Mouse (Mus musculus) intestine, embryonic 15.5 days (tissue): ENCODE results near the gene Comtd1. TPM values are rescaled to one million over a fixed set of nuclear protein-coding genes. Genes with fewer than 3 reads are reported as not detected.

ENCODE experiments used
- ATAC-seq: fragments of 200-750 bp; cut with Nextera tagmentation; 2 replicates; pipeline ENCODE4 v1.8.0; 2017; ENCODE audit warnings: moderate TSS enrichment, moderate library complexity
- H3K27ac ChIP-seq: fragments of 300-500 bp; sonication (generic); 2 replicates; pipeline ENCODE4 v1.5.1; 2015; ENCODE audit warnings: mild to moderate bottlenecking, inconsistent platforms
- H3K27me3 ChIP-seq: fragments of 300-500 bp; sonication (generic); replicated peaks from 2 replicates; pipeline ENCODE4 v1.6.1; 2015; ENCODE audit warnings: inconsistent platforms
- H3K36me3 ChIP-seq: fragments of 300-500 bp; sonication (generic); 2 replicates; pipeline ENCODE4 v1.6.1; 2015; ENCODE audit warnings: inconsistent platforms
- H3K4me1 ChIP-seq: fragments of 300-500 bp; sonication (generic); replicated peaks from 2 replicates; pipeline ENCODE4 v1.6.1; 2015; ENCODE audit warnings: inconsistent platforms
- H3K4me2 ChIP-seq: fragments of 300-500 bp; sonication (generic); replicated peaks from 2 replicates; pipeline ENCODE4 v1.6.1; 2015; ENCODE audit warnings: mild to moderate bottlenecking, inconsistent platforms
- H3K4me3 ChIP-seq: fragments of 300-500 bp; sonication (generic); replicated peaks from 2 replicates; pipeline ENCODE4 v1.5.1; 2015; ENCODE audit warnings: inconsistent platforms
- H3K9ac ChIP-seq: fragments of 300-500 bp; sonication (generic); 2 replicates; pipeline ENCODE4 v1.6.1; 2015; ENCODE audit warnings: inconsistent platforms
- H3K9me3 ChIP-seq: fragments of 300-500 bp; sonication (generic); 2 replicates; pipeline ENCODE4 v1.6.1; 2016; ENCODE audit warnings: inconsistent platforms
- WGBS: fragments of 180-500 bp; shearing (Covaris S2); methylation state at CpG from one replicate; pipeline ENCODE4 v1.1.7; 2015; 5-methylcytosine and 5-hydroxymethylcytosine counted together
- polyA plus RNA-seq: library from polyadenylated mRNA; unstranded; fragments of >200 nt; fragmentation: Nextera tagmentation; extraction: Ambion mirVana; gene quantifications from 2 replicates; pipeline ENCODE4 v1.2.1, GENCODE M21; 2015

Gene Comtd1
- polyA plus RNA-seq, 1 experiment from 2014 or later, result 57.3 TPM

DNA sequence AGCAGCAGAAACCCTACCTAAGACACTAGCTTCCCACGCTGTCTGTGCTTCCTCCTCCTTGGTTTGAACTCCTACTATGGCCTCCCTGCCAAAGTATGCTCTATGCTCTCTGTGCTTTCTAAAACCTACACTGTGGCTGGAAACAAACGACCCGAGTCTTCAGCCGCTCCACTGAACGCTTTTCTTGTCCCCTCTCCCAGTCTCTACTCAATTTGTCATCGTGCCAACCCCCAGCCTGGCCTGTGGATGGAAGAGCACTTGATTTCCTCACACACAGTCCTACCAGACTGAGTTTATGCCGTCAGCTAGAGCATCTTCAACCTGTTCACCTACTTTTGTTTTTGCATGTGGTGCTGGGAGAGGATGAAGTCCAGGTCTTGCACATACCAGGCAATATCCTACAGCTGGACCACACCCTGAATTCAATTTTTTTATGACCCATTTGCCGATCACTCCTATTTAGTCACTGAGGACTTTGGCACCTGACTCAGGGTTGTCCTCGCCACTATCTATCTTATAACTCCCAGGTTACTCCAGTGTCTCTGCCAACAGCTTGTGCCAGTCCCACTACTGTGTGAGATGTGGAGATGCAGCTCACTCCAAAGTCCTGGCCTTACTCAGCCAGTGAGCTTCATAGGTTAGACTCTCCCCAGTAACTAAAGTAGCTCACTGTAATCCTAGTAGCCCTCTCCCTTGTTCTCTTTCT, 22.8 kb downstream of the Comtd1 start:
- H3K9me3 ChIP-seq, result no peaks in the 10 kb centered on the region
- peak overlapping the region; percentile 82 for H3K27ac ChIP-seq
- H3K9ac ChIP-seq, result no peak overlapping the region
- no peak overlapping the region for H3K4me3 ChIP-seq
- ATAC-seq, result peak; percentile 81
- peaks cover 32% of the 10 kb centered on the region for H3K4me1 ChIP-seq
- H3K4me2 ChIP-seq, result peak overlapping the region; percentile 30; the same call in 1 of the 2 replicates
- WGBS, result 73% methylated on average over 9 of the region's 9 CpGs
- H3K27me3 ChIP-seq, result no peaks in the 10 kb centered on the region
- no peaks in the 10 kb centered on the region for H3K36me3 ChIP-seq

DNA sequence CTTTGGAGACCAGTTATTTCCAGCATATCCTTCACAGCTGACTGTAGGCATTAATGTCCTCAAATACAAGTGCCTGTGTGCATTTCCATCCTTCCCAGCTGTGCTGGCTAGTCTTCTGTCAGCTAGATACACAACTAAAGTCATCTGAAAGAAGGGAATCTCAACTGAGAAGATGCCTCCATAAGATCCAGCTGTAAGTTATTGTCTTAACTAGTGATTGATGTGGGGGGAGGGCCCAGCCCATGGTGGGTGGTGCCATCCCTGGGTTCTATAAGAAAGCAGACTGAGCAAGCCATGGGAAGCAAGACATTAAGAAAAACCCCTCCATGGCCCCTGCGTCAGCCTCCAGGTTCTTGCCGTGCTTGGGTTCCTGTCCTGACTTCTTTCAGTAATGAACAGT, 23.8 kb downstream of the Comtd1 start, which contains the start of gene Vdac2:
Gene Vdac2, plus strand, starts transcription at position 301 of the 400 bp plus-strand sequence.
- no peak for ATAC-seq
- peak within 1 kb of the TSS; percentile 82; the same call in 1 of the 2 replicates for H3K27ac ChIP-seq

DNA sequence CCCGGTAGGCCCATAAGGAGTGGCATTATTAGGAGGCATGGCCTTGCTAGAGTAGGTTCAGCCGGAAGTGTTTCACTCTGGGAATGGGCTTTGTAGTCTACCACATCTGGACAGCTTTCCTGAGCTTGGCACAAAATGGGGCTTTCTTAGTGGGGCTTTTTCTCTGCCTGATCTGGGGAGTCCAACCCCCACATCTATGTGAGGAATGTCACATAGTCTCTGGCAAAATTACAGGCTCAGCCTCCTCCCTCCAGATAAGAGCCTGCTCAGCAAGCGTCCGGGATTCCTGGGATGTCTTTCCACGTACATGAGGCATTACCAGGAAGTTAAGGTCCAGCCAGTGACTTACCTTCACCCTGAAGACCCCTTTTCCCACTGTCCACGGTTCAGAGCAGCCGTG, 24.9 kb downstream of the Comtd1 start:
- ATAC-seq, result no peak
- WGBS, result 54% methylated on average over 7 of the region's 7 CpGs
- Histone ChIP-seq H3K9ac (no peak overlapping the region), H3K36me3 (no peaks in the 10 kb centered on the region), H3K4me1 (peaks cover 22% of the 10 kb centered on the region), H3K27ac (peak overlapping the region; percentile 22; the same call in 1 of the 2 replicates), H3K27me3 (no peaks in the 10 kb centered on the region), H3K4me2 (no peak overlapping the region), H3K4me3 (no peak overlapping the region), H3K9me3 (no peaks in the 10 kb centered on the region)

More for the DNA sequence above, 23.8 kb downstream of the Comtd1 start, which contains the start of gene Vdac2:
- H3K4me2 ChIP-seq, result peak within 1 kb of the TSS; percentile 30; the same call in 1 of the 2 replicates
- 85% methylated on average over 2 of the region's 2 CpGs for WGBS
- H3K27me3 ChIP-seq, result no peaks in the 10 kb centered on the region
- H3K9me3 ChIP-seq, result no peaks in the 10 kb centered on the region
- H3K4me3 ChIP-seq, result no peak within 1 kb of the TSS
- H3K9ac ChIP-seq, result no peak within 1 kb of the TSS
- no peaks in the 10 kb centered on the region for H3K36me3 ChIP-seq
- H3K4me1 ChIP-seq, result peaks cover 25% of the 10 kb centered on the region

DNA sequence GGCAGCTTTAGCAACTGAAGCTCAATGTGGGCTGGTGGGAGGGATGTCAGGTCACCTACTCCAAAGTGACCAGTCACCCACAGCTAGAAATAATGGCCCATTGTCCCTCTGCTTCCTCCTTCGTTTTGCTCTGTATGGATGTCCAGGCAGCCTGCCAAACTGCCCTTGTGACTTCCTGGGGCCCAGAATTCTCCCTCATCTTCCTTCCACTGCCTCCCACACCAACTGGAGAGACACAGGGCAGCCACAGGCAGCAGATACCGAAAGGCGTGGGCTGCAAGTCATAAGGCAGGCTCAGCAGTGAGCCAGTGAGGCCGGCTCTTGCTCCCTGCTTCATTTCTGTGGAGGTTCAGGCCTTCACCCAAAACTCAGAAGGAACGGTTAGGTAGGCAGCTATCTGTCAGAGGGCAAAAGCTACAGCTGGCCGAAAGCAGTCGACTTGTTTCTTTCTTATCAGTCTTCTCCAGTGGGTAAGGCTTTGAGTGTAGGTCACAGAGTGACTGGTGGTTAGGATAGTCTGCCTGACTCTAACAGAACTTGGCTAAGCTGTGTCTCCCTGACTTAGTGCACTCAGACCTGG, 25.9 kb downstream of the Comtd1 start:
- no peak overlapping the region for H3K4me3 ChIP-seq
- H3K9ac ChIP-seq, result no peak overlapping the region; the same call in 1 of the 2 replicates
- H3K36me3 ChIP-seq, result no peaks in the 10 kb centered on the region
- peak overlapping the region; percentile 84 for H3K27ac ChIP-seq
- H3K4me2 ChIP-seq, result 0 out of 2 replicates have a peak overlapping the region, but pooled peaks have one; percentile 1
- no peaks in the 10 kb centered on the region for H3K9me3 ChIP-seq
- H3K27me3 ChIP-seq, result no peaks in the 10 kb centered on the region
- peaks cover 22% of the 10 kb centered on the region for H3K4me1 ChIP-seq
- no peak for ATAC-seq
- WGBS, result 31% methylated on average over 7 of the region's 7 CpGs

DNA sequence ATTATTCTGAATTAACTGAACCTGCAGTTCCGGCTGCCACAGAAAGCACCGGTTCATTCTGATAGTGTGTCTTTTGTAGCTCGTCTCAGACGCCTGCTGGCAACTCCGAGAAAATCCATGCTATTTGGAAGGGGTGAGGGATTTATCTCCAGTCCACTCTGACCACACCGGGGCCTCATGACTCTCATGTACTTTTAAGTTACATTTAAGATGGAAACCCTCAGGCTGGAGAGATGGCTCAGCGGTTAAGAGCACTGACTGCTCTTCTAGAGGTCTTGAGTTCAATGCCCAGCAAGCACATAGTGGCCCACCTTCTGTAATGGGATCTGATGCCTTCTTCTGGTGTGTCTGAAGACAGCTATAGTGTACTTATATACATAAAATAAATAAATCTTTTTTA, 26.5 kb downstream of the Comtd1 start:
- ATAC-seq, result no peak
- H3K27ac ChIP-seq, result peak overlapping the region; percentile 84

DNA sequence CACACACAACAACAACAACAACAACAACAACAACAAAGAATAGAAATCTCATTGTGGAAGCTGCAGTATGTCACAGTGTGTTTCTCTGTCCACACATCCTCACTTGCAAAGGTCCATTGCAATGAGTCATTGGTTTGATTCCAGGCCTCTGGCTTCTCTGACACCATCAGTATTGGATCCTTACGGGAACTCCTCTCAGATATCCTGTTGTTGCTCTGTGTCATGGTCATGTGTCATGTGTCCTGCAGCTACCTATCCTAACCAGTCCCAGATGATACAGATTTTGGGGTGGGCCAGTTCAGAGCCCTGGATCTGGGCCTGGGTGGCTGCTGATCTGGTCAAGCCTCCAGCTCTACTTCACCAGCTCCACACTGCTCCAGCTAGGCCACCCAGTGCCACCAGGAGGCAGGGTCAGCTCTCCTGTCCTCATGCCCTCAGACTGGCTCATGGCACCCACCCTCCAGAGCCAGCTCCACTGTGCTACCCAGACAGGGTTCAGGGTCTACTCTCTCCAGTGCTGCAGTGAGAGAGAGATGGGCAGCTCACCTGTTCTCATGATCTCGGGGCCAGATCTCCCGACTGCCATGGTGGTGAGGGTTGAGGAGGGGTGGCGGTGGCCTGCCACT, 27.8 kb downstream of the Comtd1 start:
- 94% methylated on average over 4 of the region's 4 CpGs for WGBS
- Histone ChIP-seq H3K27me3 (no peaks in the 10 kb centered on the region), H3K4me1 (peaks cover 30% of the 10 kb centered on the region), H3K4me2 (no peak overlapping the region), H3K9ac (no peak overlapping the region), H3K4me3 (no peak overlapping the region), H3K9me3 (no peaks in the 10 kb centered on the region), H3K27ac (no peak overlapping the region), H3K36me3 (no peaks in the 10 kb centered on the region)
- ATAC-seq, result no peak

More for the DNA sequence above, 26.5 kb downstream of the Comtd1 start:
- Histone ChIP-seq H3K9me3 (no peaks in the 10 kb centered on the region), H3K4me2 (no peak overlapping the region), H3K36me3 (no peaks in the 10 kb centered on the region), H3K27me3 (no peaks in the 10 kb centered on the region), H3K4me1 (peaks cover 22% of the 10 kb centered on the region), H3K9ac (no peak overlapping the region), H3K4me3 (no peak overlapping the region)
- 74% methylated on average over 7 of the region's 7 CpGs for WGBS

DNA sequence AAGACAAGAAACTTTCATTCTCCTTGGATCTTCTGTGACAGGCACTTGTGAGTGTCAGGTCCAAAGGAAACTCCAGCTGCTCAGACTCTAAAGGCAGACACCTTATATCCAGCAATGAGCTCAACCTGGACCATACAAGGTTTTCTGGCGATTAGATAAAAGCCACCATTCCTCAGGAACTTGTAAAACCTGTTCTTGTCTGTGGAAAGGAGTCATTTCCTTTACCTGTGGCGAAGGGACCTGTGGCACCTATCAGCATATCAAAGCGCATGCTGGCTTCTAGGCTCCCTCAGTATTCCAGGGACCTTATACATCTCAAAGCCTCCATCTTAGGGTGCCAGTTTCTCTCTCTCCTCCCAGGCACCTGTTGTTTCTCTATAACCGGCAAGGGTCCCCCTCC, 31.3 kb downstream of the Comtd1 start:
- peak overlapping the region; percentile 49 for H3K27ac ChIP-seq
- H3K4me3 ChIP-seq, result no peak overlapping the region

DNA sequence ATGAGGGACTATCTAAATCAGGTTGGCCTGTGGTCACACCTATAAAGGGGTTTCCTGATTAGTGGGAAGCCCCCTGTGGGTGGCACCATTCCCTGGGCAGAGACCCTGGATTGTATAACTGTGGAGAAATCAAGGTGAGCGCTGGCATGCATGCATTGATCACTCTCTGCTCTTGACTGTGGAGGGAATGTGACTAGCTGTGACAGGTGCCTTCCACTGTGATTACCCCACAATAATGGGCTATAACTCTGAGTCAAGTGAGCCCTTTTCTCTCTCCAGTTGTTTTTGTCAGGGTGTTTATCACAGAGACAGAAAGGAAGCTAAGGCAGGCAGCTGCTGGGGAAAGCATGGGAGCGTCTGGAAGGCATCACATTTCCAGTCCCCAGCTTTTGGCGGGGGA, 32.5 kb downstream of the Comtd1 start:
- Histone ChIP-seq H3K36me3 (no peaks in the 10 kb centered on the region), H3K9ac (no peak overlapping the region), H3K27me3 (no peaks in the 10 kb centered on the region), H3K4me2 (no peak overlapping the region), H3K4me1 (peaks cover 8% of the 10 kb centered on the region), H3K27ac (no peak overlapping the region), H3K4me3 (no peak overlapping the region), H3K9me3 (no peaks in the 10 kb centered on the region)
- 60% methylated on average over 3 of the region's 3 CpGs for WGBS
- no peak for ATAC-seq

More for the DNA sequence above, 31.3 kb downstream of the Comtd1 start:
- no peaks in the 10 kb centered on the region for H3K27me3 ChIP-seq
- WGBS, result 37% methylated on average over 4 of the region's 4 CpGs
- ATAC-seq, result peak; percentile 77
- H3K9ac ChIP-seq, result no peak overlapping the region
- no peaks in the 10 kb centered on the region for H3K36me3 ChIP-seq
- peaks cover 8% of the 10 kb centered on the region for H3K4me1 ChIP-seq
- no peaks in the 10 kb centered on the region for H3K9me3 ChIP-seq
- H3K4me2 ChIP-seq, result no peak overlapping the region

DNA sequence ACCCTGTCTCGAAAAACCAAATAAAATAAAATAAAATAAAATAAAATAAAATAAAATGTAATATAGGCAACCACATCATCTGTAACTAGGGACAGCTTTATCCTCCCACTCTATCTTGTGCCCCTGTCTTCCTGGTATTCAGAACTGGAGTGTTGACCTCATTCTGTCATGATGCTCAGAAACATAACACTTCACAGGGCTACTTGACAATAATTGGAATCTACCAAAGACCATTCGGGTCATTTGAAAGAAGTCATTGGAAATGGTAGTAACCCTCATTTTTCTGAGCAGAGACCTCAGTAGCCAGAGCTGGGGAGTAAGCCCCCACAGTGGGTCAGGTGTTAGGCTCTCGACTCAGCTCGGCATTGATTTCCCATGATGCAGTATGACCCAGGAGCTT, 34.2 kb downstream of the Comtd1 start:
- Histone ChIP-seq H3K36me3 (no peaks in the 10 kb centered on the region), H3K27me3 (no peaks in the 10 kb centered on the region), H3K27ac (no peak overlapping the region), H3K4me1 (peaks cover 8% of the 10 kb centered on the region), H3K4me2 (no peak overlapping the region), H3K4me3 (no peak overlapping the region), H3K9me3 (no peaks in the 10 kb centered on the region), H3K9ac (no peak overlapping the region)
- 91% methylated on average over 4 of the region's 4 CpGs for WGBS
- no peak for ATAC-seq

DNA sequence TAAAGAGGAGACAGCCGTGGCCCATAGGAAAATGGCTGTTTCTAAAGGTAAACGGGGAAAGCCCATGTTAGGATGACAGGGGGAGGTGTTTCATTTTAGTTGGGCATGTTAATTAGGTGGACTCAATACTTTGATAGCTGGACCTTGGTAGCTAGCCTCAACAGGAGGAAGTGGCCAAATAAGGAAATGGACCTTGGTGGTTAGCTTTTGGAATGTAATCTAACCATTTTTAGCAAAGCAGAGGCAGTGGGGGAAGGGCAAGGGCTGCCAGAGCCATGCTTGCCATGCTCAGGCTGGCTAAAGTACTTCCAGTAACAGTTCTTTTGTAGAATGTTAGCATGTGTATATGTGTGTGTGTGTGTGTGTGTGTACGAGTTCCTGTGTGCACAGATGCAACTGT, 34.9 kb downstream of the Comtd1 start:
- ATAC-seq, result no peak
- H3K9me3 ChIP-seq, result no peaks in the 10 kb centered on the region
- H3K4me1 ChIP-seq, result peaks cover 8% of the 10 kb centered on the region
- no peak overlapping the region for H3K4me3 ChIP-seq
- H3K36me3 ChIP-seq, result no peaks in the 10 kb centered on the region
- no peak overlapping the region for H3K27ac ChIP-seq
- no peaks in the 10 kb centered on the region for H3K27me3 ChIP-seq
- H3K9ac ChIP-seq, result no peak overlapping the region
- 83% methylated on average over 3 of the region's 3 CpGs for WGBS
- H3K4me2 ChIP-seq, result no peak overlapping the region

DNA sequence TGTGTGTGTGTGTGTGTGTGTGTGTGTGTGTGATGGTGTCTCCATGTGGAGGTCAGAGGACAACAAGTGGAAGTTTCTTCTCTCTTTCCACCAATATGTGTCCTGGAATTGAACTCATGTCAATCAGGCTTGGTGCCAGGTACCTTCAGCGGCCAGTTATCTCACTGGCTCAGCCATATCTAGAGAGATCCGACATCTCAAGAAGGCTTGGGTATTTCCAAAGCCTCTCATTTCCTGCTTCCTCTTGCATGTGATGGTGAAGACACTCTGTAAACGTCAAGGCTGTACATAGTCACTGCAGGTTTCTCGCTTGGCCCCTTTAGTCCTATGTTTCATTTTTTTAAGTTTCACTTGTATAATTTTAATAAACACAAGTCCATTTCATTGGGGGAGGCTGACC, 35.6 kb downstream of the Comtd1 start:
- Histone ChIP-seq H3K27ac (no peak overlapping the region), H3K36me3 (no peaks in the 10 kb centered on the region), H3K9ac (no peak overlapping the region), H3K9me3 (no peaks in the 10 kb centered on the region), H3K4me1 (peaks cover 8% of the 10 kb centered on the region), H3K27me3 (no peaks in the 10 kb centered on the region), H3K4me3 (no peak overlapping the region), H3K4me2 (no peak overlapping the region)
- WGBS, result 75% methylated on average over 4 of the region's 4 CpGs
- ATAC-seq, result no peak

DNA sequence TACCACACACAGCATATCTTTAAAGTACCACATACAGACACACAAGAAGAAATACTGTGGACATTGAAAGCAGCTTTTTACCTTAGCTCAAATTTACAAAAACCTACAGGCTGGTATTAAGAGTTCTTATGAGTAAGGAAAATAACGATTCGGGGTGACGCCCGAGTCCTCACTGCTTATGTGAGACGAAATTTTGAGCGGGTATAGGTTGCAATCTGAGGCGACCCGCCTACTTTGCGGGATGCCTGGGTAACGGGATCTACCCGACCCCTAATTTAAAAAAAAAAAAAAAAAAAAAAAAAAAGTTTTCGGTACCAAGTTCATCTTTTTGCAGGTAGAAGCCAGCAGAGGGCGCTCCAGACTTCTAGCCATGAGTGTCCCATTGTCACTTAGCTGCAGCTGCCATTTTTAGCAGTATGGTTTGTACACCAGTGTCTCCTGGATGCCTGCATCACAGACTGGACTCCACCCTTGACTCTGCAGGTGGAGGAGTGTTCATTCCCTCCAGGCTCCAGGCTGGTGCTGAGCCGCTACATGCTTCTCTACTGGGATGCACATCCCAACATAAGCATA, 36.1 kb downstream of the Comtd1 start:
- no peak overlapping the region for H3K9ac ChIP-seq
- no peaks in the 10 kb centered on the region for H3K27me3 ChIP-seq
- H3K27ac ChIP-seq, result no peak overlapping the region
- no peak overlapping the region for H3K4me3 ChIP-seq
- no peaks in the 10 kb centered on the region for H3K36me3 ChIP-seq
- H3K4me2 ChIP-seq, result no peak overlapping the region
- no peaks in the 10 kb centered on the region for H3K9me3 ChIP-seq
- peaks cover 8% of the 10 kb centered on the region for H3K4me1 ChIP-seq
- 24% methylated on average over 14 of the region's 14 CpGs for WGBS
- ATAC-seq, result peak; percentile 37; the same call in 1 of the 2 replicates
